Mouse (Mus musculus) embryonic facial prominence, embryonic 11.5 days (tissue): ENCODE data around the gene Olfr1143. TPM values are rescaled to one million over a fixed set of nuclear protein-coding genes. Genes with fewer than 3 reads are reported as not detected.

Source experiments
- ATAC-seq: fragments of 200-750 bp; cut with Nextera tagmentation; replicated peaks from 2 replicates; pipeline ENCODE4 v1.8.0; 2017; ENCODE audit warnings: low read depth; ENCODE audit not compliant: insufficient number of reproducible peaks, low FRiP score, low TSS enrichment
- DNase-seq: peaks from one replicate; pipeline ENCODE4 v3.0.0-alpha.2; 2015; ENCODE audit warnings: low spot score
- H3K27ac ChIP-seq: fragments of 300-500 bp; sonication (generic); replicated peaks from 2 replicates; pipeline ENCODE4 v1.5.1; 2014; ENCODE audit warnings: mild to moderate bottlenecking, low read depth, low read length, control low read depth
- H3K27me3 ChIP-seq: fragments of 300-500 bp; sonication (generic); 2 replicates; pipeline ENCODE4 v1.6.1; 2014; ENCODE audit warnings: mild to moderate bottlenecking, low read length, moderate library complexity, mixed read lengths; ENCODE audit not compliant: control insufficient read depth, insufficient read depth
- H3K36me3 ChIP-seq: fragments of 300-500 bp; sonication (generic); replicated peaks from 2 replicates; pipeline ENCODE4 v1.6.1; 2014; ENCODE audit warnings: low read depth, mild to moderate bottlenecking, low read length, moderate library complexity, mixed read lengths; ENCODE audit not compliant: control insufficient read depth, insufficient read depth
- H3K4me1 ChIP-seq: fragments of 300-500 bp; sonication (generic); 2 replicates; pipeline ENCODE4 v1.6.1; 2014; ENCODE audit warnings: low read length, mixed read lengths; ENCODE audit not compliant: control insufficient read depth, insufficient read depth
- H3K4me2 ChIP-seq: fragments of 300-500 bp; sonication (generic); 2 replicates; pipeline ENCODE4 v1.6.1; 2014; ENCODE audit warnings: low read depth, mild to moderate bottlenecking, control low read depth, low read length, moderate library complexity
- H3K4me3 ChIP-seq: fragments of 300-500 bp; sonication (generic); 2 replicates; pipeline ENCODE4 v1.5.1; 2014; ENCODE audit warnings: low read depth, low read length, control low read depth
- H3K9ac ChIP-seq: fragments of 300-500 bp; sonication (generic); replicated peaks from 2 replicates; pipeline ENCODE4 v1.6.1; 2014; ENCODE audit warnings: mild to moderate bottlenecking, control low read depth, low read length
- H3K9me3 ChIP-seq: fragments of 300-500 bp; sonication (generic); replicated peaks from 2 replicates; pipeline ENCODE4 v1.6.1; 2016; ENCODE audit warnings: mild to moderate bottlenecking, low read length, inconsistent platforms, mixed read lengths; ENCODE audit not compliant: control insufficient read depth
- WGBS: fragments of 180-500 bp; shearing (Covaris S2); extraction: QIAGEN DNeasy Blood & Tissue Kit; methylation state at CpG from one replicate; pipeline ENCODE4 v1.1.7; 2014; 5-methylcytosine and 5-hydroxymethylcytosine counted together
- polyA plus RNA-seq: library from polyadenylated mRNA; unstranded; fragments of >200 nt; fragmentation: Nextera tagmentation; extraction: Ambion mirVana; gene quantifications from 2 replicates; pipeline ENCODE4 v1.2.1, GENCODE M21; 2014

The Olfr1143 gene
- 0.17 TPM in 1 of 2 replicates, not detected in the other for polyA plus RNA-seq

DNA sequence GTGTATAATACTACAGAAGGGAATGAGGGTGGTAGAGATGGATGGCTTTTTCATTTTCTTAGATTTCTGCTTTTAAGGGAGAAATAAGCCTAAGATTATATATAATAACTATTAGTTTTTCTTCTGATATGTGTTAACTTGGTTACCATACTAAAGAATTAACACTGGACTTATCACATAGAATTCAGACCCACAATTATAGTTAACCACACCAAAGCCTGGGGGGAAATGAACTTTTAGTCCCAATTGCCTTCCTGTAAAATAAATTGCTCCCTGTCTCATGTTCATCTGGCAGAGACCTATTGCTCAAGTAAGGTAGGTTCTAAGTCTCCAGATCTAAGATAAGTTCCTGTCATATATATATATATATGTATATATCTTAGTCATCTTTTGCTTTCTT lies at the start of gene Olfr1143:
Olfr1143 (plus strand) TSS at position 301 of the 400 bp plus-strand sequence.
- Histone ChIP-seq H3K27ac (no peak within 1 kb of the TSS), H3K4me1 (no peaks in the 10 kb centered on the region), H3K27me3 (no peaks in the 10 kb centered on the region), H3K9ac (no peak within 1 kb of the TSS), H3K9me3 (no peaks in the 10 kb centered on the region), H3K4me3 (no peak within 1 kb of the TSS), H3K36me3 (no peaks in the 10 kb centered on the region), H3K4me2 (no peak within 1 kb of the TSS)
- ATAC-seq (no peak), DNase-seq (no peak)

DNA sequence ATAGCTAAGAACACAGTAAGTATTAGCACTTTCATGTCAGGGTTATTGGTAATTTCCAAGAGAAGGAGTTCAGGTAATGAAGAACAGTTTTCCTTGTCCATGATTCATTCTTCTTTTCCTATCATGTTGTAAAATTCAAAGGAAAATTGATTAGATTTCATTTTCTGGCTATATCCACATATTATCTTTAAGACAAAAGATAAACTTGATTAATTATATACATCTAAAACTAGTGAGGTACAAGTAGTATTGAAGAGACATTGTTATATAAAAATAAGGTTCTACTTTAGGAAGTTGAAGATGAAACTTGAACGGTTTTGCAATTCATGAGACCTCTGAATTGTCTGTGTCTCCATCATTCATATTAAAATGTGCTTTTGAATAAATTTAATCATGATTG lies 46.5 kb upstream of the Olfr1143 start, which contains the start of gene Olfr1141:
Olfr1141 (minus strand) TSS at position 101 of the 400 bp plus-strand sequence.
- WGBS = 89% methylated on average over 1 of the region's 1 CpGs
- H3K36me3 ChIP-seq = no peaks in the 10 kb centered on the region
- H3K27ac ChIP-seq = no peak within 1 kb of the TSS
- ATAC-seq = no peak
- no peak for DNase-seq
- H3K9ac ChIP-seq = no peak within 1 kb of the TSS
- H3K9me3 ChIP-seq = no peaks in the 10 kb centered on the region
- H3K4me3 ChIP-seq = no peak within 1 kb of the TSS
- no peaks in the 10 kb centered on the region for H3K27me3 ChIP-seq
- no peaks in the 10 kb centered on the region for H3K4me1 ChIP-seq
- H3K4me2 ChIP-seq = no peak within 1 kb of the TSS

DNA sequence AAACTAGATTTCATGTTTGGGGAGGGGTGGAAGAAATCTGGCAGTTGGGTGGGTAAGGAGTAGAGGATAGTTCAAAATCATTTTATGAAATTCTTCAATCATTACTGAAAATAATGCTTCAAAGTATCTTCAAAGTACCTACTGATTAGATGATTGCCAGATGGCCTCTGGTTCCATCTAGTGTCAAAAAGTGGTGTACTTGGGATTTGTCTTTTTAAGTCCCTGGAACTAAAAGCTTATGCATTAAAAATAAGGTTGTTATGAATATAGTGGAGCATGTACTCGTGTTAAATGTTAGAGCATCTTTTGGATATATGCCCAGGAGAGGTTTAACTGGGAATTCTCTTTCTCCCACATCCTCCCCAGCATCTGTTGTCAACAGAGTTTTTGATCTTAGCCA lies 24.2 kb upstream of the Olfr1143 start:
- H3K27ac ChIP-seq = no peak overlapping the region
- ATAC-seq (no peak), DNase-seq (no peak)
- 59% methylated on average over 1 of the region's 1 CpGs for WGBS
- no peak overlapping the region for H3K9ac ChIP-seq
- no peaks in the 10 kb centered on the region for H3K36me3 ChIP-seq
- no peaks in the 10 kb centered on the region for H3K9me3 ChIP-seq
- no peak overlapping the region for H3K4me2 ChIP-seq
- no peak overlapping the region for H3K4me3 ChIP-seq
- no peaks in the 10 kb centered on the region for H3K27me3 ChIP-seq
- no peaks in the 10 kb centered on the region for H3K4me1 ChIP-seq

DNA sequence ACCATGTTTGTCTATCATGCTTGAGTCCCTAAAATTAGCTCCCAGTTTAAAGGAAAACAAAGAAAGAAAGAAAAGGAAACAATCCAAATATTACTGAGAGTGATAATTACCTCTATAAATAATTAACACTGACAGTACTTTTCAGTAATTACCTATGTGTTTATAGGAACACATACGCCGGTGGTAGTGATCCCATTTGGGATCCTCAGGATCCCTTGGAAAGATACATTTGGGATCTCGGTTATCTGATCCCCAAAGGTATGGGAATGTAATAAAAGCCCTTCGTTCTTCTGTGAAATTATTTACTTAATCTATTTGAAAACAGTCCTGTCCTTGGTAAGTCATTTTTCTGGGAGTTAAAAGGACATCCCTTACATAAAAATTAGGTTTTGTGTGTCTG lies 21.2 kb upstream of the Olfr1143 start, which contains the start of gene Olfr152:
Olfr152 (plus strand) TSS at position 301 of the 400 bp plus-strand sequence.
- Histone ChIP-seq H3K9me3 (no peaks in the 10 kb centered on the region), H3K27me3 (no peaks in the 10 kb centered on the region), H3K9ac (no peak within 1 kb of the TSS), H3K4me2 (no peak within 1 kb of the TSS), H3K4me1 (no peaks in the 10 kb centered on the region), H3K27ac (no peak within 1 kb of the TSS), H3K36me3 (no peaks in the 10 kb centered on the region), H3K4me3 (no peak within 1 kb of the TSS)
- ATAC-seq (no peak), DNase-seq (no peak)
- 91% methylated on average over 4 of the region's 4 CpGs for WGBS

DNA sequence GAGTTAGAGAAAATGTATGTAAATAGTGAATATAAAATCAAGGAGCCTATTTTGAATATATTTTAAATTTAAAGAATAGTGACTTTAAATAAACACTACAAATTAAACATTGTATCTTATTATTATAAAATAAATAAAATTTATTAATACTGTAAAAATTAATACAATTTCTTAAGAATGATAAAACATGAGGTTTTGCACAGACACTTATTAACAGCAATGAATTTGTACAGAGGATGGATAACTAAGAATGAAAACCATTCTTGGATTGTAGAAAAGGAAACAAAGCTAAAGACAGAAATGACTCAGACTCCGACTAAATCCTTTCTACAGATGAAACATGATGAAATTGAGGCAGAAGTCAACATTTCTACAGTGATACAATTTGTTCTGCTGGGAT lies 9.1 kb downstream of the Olfr1143 start, which contains the start of gene Olfr1145:
Olfr1145 (plus strand) TSS at position 301 of the 400 bp plus-strand sequence.
- H3K36me3 ChIP-seq = no peaks in the 10 kb centered on the region
- H3K9ac ChIP-seq = no peak within 1 kb of the TSS
- H3K27ac ChIP-seq = no peak within 1 kb of the TSS
- no peak for DNase-seq
- no peak within 1 kb of the TSS for H3K4me3 ChIP-seq
- H3K27me3 ChIP-seq = no peaks in the 10 kb centered on the region
- 68% methylated on average over 1 of the region's 1 CpGs for WGBS
- ATAC-seq = no peak
- no peaks in the 10 kb centered on the region for H3K9me3 ChIP-seq
- H3K4me2 ChIP-seq = no peak within 1 kb of the TSS
- H3K4me1 ChIP-seq = no peaks in the 10 kb centered on the region

DNA sequence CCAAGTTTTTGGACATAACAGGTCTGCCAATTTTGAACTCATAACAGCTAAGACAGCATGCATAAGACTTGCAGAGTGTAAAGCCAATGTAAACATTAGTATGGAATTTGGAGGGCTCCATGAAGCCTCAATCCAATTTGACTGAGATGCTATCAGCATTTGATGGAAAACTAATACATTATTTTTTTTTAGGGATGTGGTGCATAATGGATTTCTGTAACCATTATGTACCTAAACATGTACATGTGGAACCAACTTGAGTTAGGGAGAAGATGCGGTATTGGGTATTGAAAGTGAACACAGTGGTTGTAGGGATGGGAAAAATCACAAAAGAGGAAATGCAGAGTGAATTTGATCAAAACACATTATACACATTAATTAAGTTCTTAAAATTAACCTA lies 29.8 kb downstream of the Olfr1143 start, which contains the start of gene Olfr1148:
Olfr1148 (plus strand) TSS at position 301 of the 400 bp plus-strand sequence.
- no peak within 1 kb of the TSS for H3K9ac ChIP-seq
- no peaks in the 10 kb centered on the region for H3K27me3 ChIP-seq
- H3K36me3 ChIP-seq = no peaks in the 10 kb centered on the region
- H3K27ac ChIP-seq = no peak within 1 kb of the TSS
- DNase-seq (no peak), ATAC-seq (no peak)
- H3K9me3 ChIP-seq = no peaks in the 10 kb centered on the region
- 95% methylated on average over 1 of the region's 1 CpGs for WGBS
- no peak within 1 kb of the TSS for H3K4me3 ChIP-seq
- H3K4me1 ChIP-seq = no peaks in the 10 kb centered on the region
- no peak within 1 kb of the TSS for H3K4me2 ChIP-seq

DNA sequence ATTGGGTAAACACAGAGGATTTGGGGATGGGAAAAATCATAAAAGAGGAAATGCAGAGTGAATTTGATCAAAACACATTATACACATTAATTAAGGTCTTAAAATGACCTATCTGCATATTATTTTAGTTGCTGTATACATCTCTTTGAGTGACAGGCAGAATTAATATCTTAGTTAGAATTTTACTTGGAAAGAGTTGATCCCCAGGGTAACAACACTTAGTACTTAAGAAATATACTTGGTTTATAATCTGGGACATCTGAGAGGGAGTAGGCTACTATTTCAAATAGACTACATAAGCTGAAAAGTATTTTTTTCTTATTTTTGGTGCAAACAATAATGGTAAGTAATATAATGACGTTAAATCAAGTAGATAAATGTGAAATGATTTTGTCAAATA lies 43.3 kb downstream of the Olfr1143 start, which contains the start of gene Olfr1150-ps1:
Olfr1150-ps1 (plus strand) TSS at position 301 of the 400 bp plus-strand sequence.
- Histone ChIP-seq H3K4me1 (no peaks in the 10 kb centered on the region), H3K4me2 (no peak within 1 kb of the TSS), H3K36me3 (no peaks in the 10 kb centered on the region), H3K27ac (no peak within 1 kb of the TSS), H3K27me3 (no peaks in the 10 kb centered on the region), H3K4me3 (no peak within 1 kb of the TSS), H3K9me3 (no peaks in the 10 kb centered on the region), H3K9ac (no peak within 1 kb of the TSS)
- ATAC-seq (no peak), DNase-seq (no peak)
- WGBS = 81% methylated on average over 1 of the region's 1 CpGs
